8 mouse cellular contexts compared by ENCODE assay signal in genomic region chr8:111769764-111770428, GRCm38 (mm10). TPM values are rescaled to one million over a fixed set of nuclear protein-coding genes. Genes with fewer than 3 reads are reported as not detected.
DNase-seq lines count a peak whose midpoint lies in the region; ATAC-seq lines count a peak whose summit lies in the region.

No protein-coding gene starts in this region.

- H3K27me3 ChIP-seq in intestine, embryonic 16.5 days (replicated peaks; ENCODE audit: control insufficient read depth, insufficient read depth, low read length): no peaks in the 10 kb centered on the region
- no peaks in the 10 kb centered on the region for H3K27me3 ChIP-seq in limb, embryonic 12.5 days

- no peak overlapping the region for H3K27ac ChIP-seq in intestine, embryonic 16.5 days (ENCODE audit: low read length)
- peak overlapping the region; percentile 90 for H3K27ac ChIP-seq in limb, embryonic 12.5 days

- peaks cover 18% of the 10 kb centered on the region; the same call in 1 of the 2 replicates for H3K36me3 ChIP-seq in intestine, embryonic 16.5 days (ENCODE audit: control insufficient read depth, insufficient read depth, low read length)
- H3K36me3 ChIP-seq in limb, embryonic 12.5 days: peaks cover 71% of the 10 kb centered on the region

- H3K9ac ChIP-seq in intestine, embryonic 16.5 days (ENCODE audit: low read depth, low read length): peak overlapping the region; percentile 44; the same call in 1 of the 2 replicates
- H3K9ac ChIP-seq in limb, embryonic 12.5 days (replicated peaks): 0 out of 2 replicates have a peak overlapping the region, but pooled peaks have one; percentile 8

- 57% methylated on average over 12 of the region's 12 CpGs for WGBS in intestine, embryonic 16.5 days
- WGBS in limb, embryonic 12.5 days: 13% methylated on average over 12 of the region's 12 CpGs

- peaks cover 10% of the 10 kb centered on the region for H3K4me1 ChIP-seq in intestine, embryonic 16.5 days (ENCODE audit: control insufficient read depth, insufficient read depth, low read length)
- peaks cover 24% of the 10 kb centered on the region for H3K4me1 ChIP-seq in limb, embryonic 12.5 days (replicated peaks)

- no peak overlapping the region for H3K4me2 ChIP-seq in intestine, embryonic 16.5 days (ENCODE audit: low read depth, low read length)
- no peak overlapping the region for H3K4me2 ChIP-seq in limb, embryonic 12.5 days

- no peak overlapping the region for H3K4me3 ChIP-seq in intestine, embryonic 16.5 days (ENCODE audit: low read length)
- H3K4me3 ChIP-seq in limb, embryonic 12.5 days (replicated peaks): no peak overlapping the region

- no peaks in the 10 kb centered on the region for H3K9me3 ChIP-seq in intestine, embryonic 16.5 days (ENCODE audit: control insufficient read depth, low read length)
- no peaks in the 10 kb centered on the region for H3K9me3 ChIP-seq in limb, embryonic 12.5 days

- peak; percentile 43 for ATAC-seq in intestine, embryonic 16.5 days
- ATAC-seq in limb, embryonic 12.5 days (ENCODE audit: insufficient number of reproducible peaks, insufficient read depth, low FRiP score, low TSS enrichment, low read depth): peak; percentile 54

- DNase-seq in MN1 (ENCODE audit: low spot score): peak; percentile 74
- peak; percentile 61 for DNase-seq in brain, adult 2 months (ENCODE audit: low read depth, low spot score)
- DNase-seq in gastrocnemius, postnatal 10 days: peak; percentile 50
- DNase-seq in right cerebral cortex, postnatal 25 days: peak; percentile 27
- no peak for DNase-seq in cerebellum, adult 11 months
- DNase-seq in thymus, postnatal 25 days: no peak

RNA-seq across cellular contexts. Expression of gene Bcar1, which starts 26.3 kb away (rescaled TPM):
- total RNA-seq in gastrocnemius, postnatal 10 days (2021): 10 to 100 TPM; 22.3 to 27.1 TPM
- polyA plus RNA-seq in intestine, embryonic 16.5 days (2015; fragmentation: Nextera tagmentation; extraction: Ambion mirVana): 44.6 and 48.5 TPM in 2 replicates
- 39.5 and 39.7 TPM in 2 replicates for polyA plus RNA-seq in limb, embryonic 12.5 days (2016; fragmentation: Nextera tagmentation; extraction: Ambion mirVana)

Comparison
In these comparisons a context has a peak if more than half of its experiments do, and no peak if none do; other contexts are left out.
1. DNase-seq: peak in MN1 (single experiment), brain, adult 2 months (single experiment), gastrocnemius, postnatal 10 days (single experiment) and right cerebral cortex, postnatal 25 days (single experiment); none in cerebellum, adult 11 months (single experiment) and thymus, postnatal 25 days (single experiment).